Mouse (Mus musculus) forelimb bud, embryonic 11.5 days (tissue): Measurements from ENCODE around the gene Adam19.

Experiments used
- DNase-seq: peaks from one replicate; pipeline ENCODE4 v3.0.0-alpha.2; 2012; ENCODE audit warnings: low read depth, low spot score

The Adam19 gene

GRCm38 (mm10) chr11:46054911-46055895 lies 589 bp upstream of the Adam19 start:
- no peak for DNase-seq

GRCm38 (mm10) chr11:46056770-46057411 lies 1.1 kb downstream of the Adam19 start:
- no peak for DNase-seq

GRCm38 (mm10) chr11:46058011-46058410 lies 2.2 kb downstream of the Adam19 start:
- no peak for DNase-seq

- no peak for DNase-seq
These were observed 3.1 kb downstream of the Adam19 start for GRCm38 (mm10) chr11:46058916-46059315.

- no peak for DNase-seq
These were observed 4.3 kb downstream of the Adam19 start for GRCm38 (mm10) chr11:46059887-46060650.

- no peak for DNase-seq
These were observed 4.8 kb downstream of the Adam19 start for GRCm38 (mm10) chr11:46060651-46061020.

- DNase-seq: no peak
These were observed 6.1 kb downstream of the Adam19 start for GRCm38 (mm10) chr11:46061776-46062445.

GRCm38 (mm10) chr11:46062569-46062968 lies 6.8 kb downstream of the Adam19 start:
- no peak for DNase-seq

- no peak for DNase-seq
These were observed 7.4 kb downstream of the Adam19 start for GRCm38 (mm10) chr11:46062993-46063731.

- no peak for DNase-seq
These were observed 9.0 kb downstream of the Adam19 start for GRCm38 (mm10) chr11:46064767-46065166.

- no peak for DNase-seq
These were observed 9.6 kb downstream of the Adam19 start for GRCm38 (mm10) chr11:46065201-46066011.

- no peak for DNase-seq
These were observed 11.7 kb downstream of the Adam19 start for GRCm38 (mm10) chr11:46067371-46068060.

- DNase-seq: no peak
These were observed 13.1 kb downstream of the Adam19 start for GRCm38 (mm10) chr11:46068756-46069407.

- DNase-seq: no peak
These were observed 13.7 kb downstream of the Adam19 start for GRCm38 (mm10) chr11:46069408-46070003.

GRCm38 (mm10) chr11:46070161-46070560 lies 14.4 kb downstream of the Adam19 start:
- no peak for DNase-seq

GRCm38 (mm10) chr11:46070789-46071188 lies 15.0 kb downstream of the Adam19 start:
- no peak for DNase-seq

GRCm38 (mm10) chr11:46072466-46073060 lies 16.8 kb downstream of the Adam19 start:
- no peak for DNase-seq
